Mouse (Mus musculus) CH12.LX (cell line): ENCODE data around the gene Grm7.

Source experiments
- CTCF ChIP-seq, 2 experiments: IDR thresholded peaks in 1 of 2; conservative IDR thresholded peaks in 1 of 2; 2 replicates each; pipeline ENCODE4 v1.5.1; 2011 to 2012; ENCODE audit warnings: low read depth in 2 of 2, low read length in 2 of 2, improper control_type of control experiment in 1 of 2, inconsistent platforms in 1 of 2, mild to moderate bottlenecking in 1 of 2, moderate library complexity in 1 of 2
- JUN ChIP-seq: IDR thresholded peaks from 2 replicates; pipeline ENCODE4 v1.6.1; 2011; ENCODE audit warnings: low read depth, mild to moderate bottlenecking, low read length, improper control_type of control experiment, moderate library complexity; ENCODE audit not compliant: insufficient read depth

DNA sequence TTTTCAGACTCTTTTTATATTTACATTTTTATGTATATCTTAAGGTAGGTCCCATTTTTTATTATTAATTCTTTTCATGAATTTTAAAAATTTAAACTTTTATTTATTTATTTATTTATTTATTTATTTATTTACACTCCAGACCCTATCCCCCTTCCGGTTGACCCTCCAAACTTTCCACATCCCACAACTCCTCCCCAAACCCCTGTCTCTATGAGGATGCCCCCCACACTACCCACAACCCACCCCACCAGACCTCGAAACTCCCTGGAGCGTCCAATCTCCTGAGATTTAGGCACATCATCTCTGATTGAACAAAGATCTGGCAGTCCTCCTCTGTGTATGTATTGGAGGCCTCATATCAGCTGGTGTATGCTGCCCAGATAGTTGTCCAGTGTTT lies 69.6 kb downstream of the Grm7 start:
- TF ChIP-seq JUN (no peak), CTCF (conservative IDR thresholded peaks at IDR 0.05 in 1 of 2, IDR thresholded peaks at IDR 0.05 in 1 of 2; ENCODE audit: low read depth in 2 of 2, low read length in 2 of 2) (no peak)
